Mouse (Mus musculus) MEL (cell line): ENCODE results near the gene Efcab2. TPM values are rescaled to one million over a fixed set of nuclear protein-coding genes. Genes with fewer than 3 reads are reported as not detected.

Experiments used
- DNase-seq: peaks from one replicate; pipeline ENCODE4 v3.0.0; 2011; ENCODE audit warnings: low read depth, low spot score
- H3K27ac ChIP-seq: 2 replicates; pipeline ENCODE4 v1.5.1; 2012; ENCODE audit warnings: low read depth, mild to moderate bottlenecking, control low read depth, low read length, moderate library complexity; ENCODE audit not compliant: control insufficient read depth
- H3K27me3 ChIP-seq, 2 experiments: fragments of 150-350 bp in 1 of 2; sonication (generic) in 1 of 2; 2 replicates each; pipeline ENCODE4 v1.6.1; 2012; ENCODE audit warnings: low read length in 2 of 2, mild to moderate bottlenecking in 2 of 2, improper control_type of control experiment in 1 of 2, moderate library complexity in 1 of 2; ENCODE audit not compliant: insufficient read depth in 2 of 2, control insufficient read depth in 1 of 2
- H3K36me3 ChIP-seq, 2 experiments: 2 replicates each; pipeline ENCODE4 v1.6.1; 2012 to 2014; ENCODE audit warnings: low read length in 2 of 2, improper control_type of control experiment in 1 of 2, inconsistent platforms in 1 of 2, mild to moderate bottlenecking in 1 of 2; ENCODE audit not compliant: insufficient read depth in 2 of 2, control insufficient read depth in 1 of 2
- H3K4me1 ChIP-seq, 2 experiments: fragments of 150-350 bp in 1 of 2; sonication (generic) in 1 of 2; 2 replicates each; pipeline ENCODE4 v1.6.1; 2012; ENCODE audit warnings: low read length in 2 of 2, improper control_type of control experiment in 1 of 2, mild to moderate bottlenecking in 1 of 2; ENCODE audit not compliant: insufficient read depth in 2 of 2, control insufficient read depth in 1 of 2
- H3K4me3 ChIP-seq, 2 experiments: fragments of 150-350 bp in 1 of 2; sonication (generic) in 1 of 2; 2 replicates each; pipeline ENCODE4 v1.5.1; 2012; ENCODE audit warnings: low read depth in 2 of 2, low read length in 2 of 2, mild to moderate bottlenecking in 2 of 2, moderate library complexity in 2 of 2, control low read depth in 1 of 2, improper control_type of control experiment in 1 of 2; ENCODE audit not compliant: control insufficient read depth in 1 of 2, insufficient read depth in 1 of 2
- H3K79me2 ChIP-seq: 2 replicates; pipeline ENCODE4 v1.6.1; 2012; ENCODE audit warnings: mild to moderate bottlenecking, low read length, moderate library complexity; ENCODE audit not compliant: control insufficient read depth, poor library complexity, insufficient read depth
- H3K9ac ChIP-seq: 2 replicates; pipeline ENCODE4 v1.6.1; 2012; ENCODE audit warnings: low read depth, mild to moderate bottlenecking, control low read depth, low read length, moderate library complexity; ENCODE audit not compliant: control insufficient read depth, poor library complexity, severe bottlenecking
- H3K9me3 ChIP-seq: fragments of 150-350 bp; sonication (generic); replicated peaks from 2 replicates; pipeline ENCODE4 v1.6.1; 2012; ENCODE audit warnings: mild to moderate bottlenecking, low read length, improper control_type of control experiment, moderate library complexity; ENCODE audit not compliant: insufficient read depth
- BHLHE40 ChIP-seq: IDR thresholded peaks from 2 replicates; pipeline ENCODE4 v1.6.1; 2012; ENCODE audit warnings: low read depth, mild to moderate bottlenecking, inconsistent platforms, low read length, improper control_type of control experiment, borderline replicate concordance
- CTCF ChIP-seq, 3 experiments: IDR thresholded peaks in 2 of 3; conservative IDR thresholded peaks in 1 of 3; 2 replicates each; pipeline ENCODE4 v1.5.1; 2011 to 2012; ENCODE audit warnings: low read length in 3 of 3, low read depth in 2 of 3, mild to moderate bottlenecking in 2 of 3, improper control_type of control experiment in 1 of 3, inconsistent platforms in 1 of 3, mixed read lengths in 1 of 3, moderate library complexity in 1 of 3; ENCODE audit not compliant: control insufficient read depth in 1 of 3, insufficient read depth in 1 of 3, poor library complexity in 1 of 3, severe bottlenecking in 1 of 3
- ELF1 ChIP-seq: IDR thresholded peaks from 2 replicates; pipeline ENCODE4 v1.6.1; 2014; ENCODE audit warnings: low read depth, mild to moderate bottlenecking, inconsistent platforms, low read length, improper control_type of control experiment, moderate library complexity
- EP300 ChIP-seq, 2 experiments: IDR thresholded peaks; 2 replicates each; pipeline ENCODE4 v1.6.1; 2011; ENCODE audit warnings: improper control_type of control experiment in 2 of 2, low read length in 2 of 2, low read depth in 1 of 2, mild to moderate bottlenecking in 1 of 2
- ETS1 ChIP-seq: IDR thresholded peaks from 2 replicates; pipeline ENCODE4 v1.6.1; 2012; ENCODE audit warnings: low read depth, mild to moderate bottlenecking, inconsistent platforms, low read length, improper control_type of control experiment, moderate library complexity
- GABPA ChIP-seq: IDR thresholded peaks from 2 replicates; pipeline ENCODE4 v1.6.1; 2012; ENCODE audit warnings: low read depth, mild to moderate bottlenecking, inconsistent platforms, low read length, improper control_type of control experiment, moderate library complexity
- JUND ChIP-seq: IDR thresholded peaks from 2 replicates; pipeline ENCODE4 v1.6.1; 2011; ENCODE audit warnings: low read depth, mild to moderate bottlenecking, improper control_type of control experiment, low read length
- KAT2A ChIP-seq: conservative IDR thresholded peaks from 2 replicates; pipeline ENCODE4 v1.6.1; 2012; ENCODE audit warnings: low read depth, low read length, improper control_type of control experiment, inconsistent platforms
- MAFK ChIP-seq: IDR thresholded peaks from 2 replicates; pipeline ENCODE4 v1.6.1; 2011; ENCODE audit warnings: low read depth, mild to moderate bottlenecking, low read length, improper control_type of control experiment, borderline replicate concordance
- MAZ ChIP-seq: IDR thresholded peaks from 2 replicates; pipeline ENCODE4 v1.6.1; 2012; ENCODE audit warnings: low read depth, mild to moderate bottlenecking, inconsistent platforms, low read length, improper control_type of control experiment
- MYB ChIP-seq: IDR thresholded peaks from 2 replicates; pipeline ENCODE4 v1.6.1; 2011; ENCODE audit warnings: mild to moderate bottlenecking, low read depth, low read length, improper control_type of control experiment
- MYC ChIP-seq: IDR thresholded peaks from 2 replicates; pipeline ENCODE4 v1.6.1; 2011; ENCODE audit warnings: low read depth, mild to moderate bottlenecking, low read length, improper control_type of control experiment, moderate library complexity
- NELFE ChIP-seq: IDR thresholded peaks from 2 replicates; pipeline ENCODE4 v1.6.1; 2011; ENCODE audit warnings: low read depth, low read length, improper control_type of control experiment
- POLR2A ChIP-seq, 2 experiments: IDR thresholded peaks; 2 replicates each; pipeline ENCODE4 v1.6.1; 2011 to 2012; ENCODE audit warnings: low read length in 2 of 2, mild to moderate bottlenecking in 2 of 2, control low read depth in 1 of 2, improper control_type of control experiment in 1 of 2, low read depth in 1 of 2, moderate library complexity in 1 of 2; ENCODE audit not compliant: control insufficient read depth in 1 of 2, insufficient read depth in 1 of 2, poor library complexity in 1 of 2
- POLR2AphosphoS2 ChIP-seq: IDR thresholded peaks from 2 replicates; pipeline ENCODE4 v1.6.1; 2011; ENCODE audit warnings: low read length, improper control_type of control experiment
- RAD21 ChIP-seq: IDR thresholded peaks from 2 replicates; pipeline ENCODE4 v1.6.1; 2011; ENCODE audit warnings: mild to moderate bottlenecking, low read depth, low read length, improper control_type of control experiment
- RCOR1 ChIP-seq: IDR thresholded peaks from 2 replicates; pipeline ENCODE4 v1.6.1; 2012; ENCODE audit warnings: low read depth, mild to moderate bottlenecking, inconsistent platforms, low read length, improper control_type of control experiment
- SMC3 ChIP-seq: IDR thresholded peaks from 2 replicates; pipeline ENCODE4 v1.6.1; 2011; ENCODE audit warnings: low read depth, low read length, improper control_type of control experiment
- UBTF ChIP-seq: IDR thresholded peaks from 2 replicates; pipeline ENCODE4 v1.6.1; 2012; ENCODE audit warnings: low read depth, mild to moderate bottlenecking, inconsistent platforms, low read length, improper control_type of control experiment, moderate library complexity, borderline replicate concordance; ENCODE audit not compliant: insufficient read depth
- USF2 ChIP-seq, 2 experiments: IDR thresholded peaks; 2 replicates each; pipeline ENCODE4 v1.6.1; 2011 to 2012; ENCODE audit warnings: improper control_type of control experiment in 2 of 2, low read length in 2 of 2, borderline replicate concordance in 1 of 2, inconsistent platforms in 1 of 2, low read depth in 1 of 2, mild to moderate bottlenecking in 1 of 2; ENCODE audit not compliant: insufficient read depth in 1 of 2
- ZC3H11A ChIP-seq: IDR thresholded peaks from 2 replicates; pipeline ENCODE4 v1.6.1; 2012; ENCODE audit warnings: low read depth, mild to moderate bottlenecking, inconsistent platforms, low read length, improper control_type of control experiment
- ZKSCAN1 ChIP-seq: IDR thresholded peaks from 2 replicates; pipeline ENCODE4 v1.6.1; 2012; ENCODE audit warnings: low read depth, mild to moderate bottlenecking, inconsistent platforms, low read length, improper control_type of control experiment, moderate library complexity
- ZMIZ1 ChIP-seq: IDR thresholded peaks from 2 replicates; pipeline ENCODE4 v1.6.1; 2012; ENCODE audit warnings: low read depth, mild to moderate bottlenecking, inconsistent platforms, low read length, improper control_type of control experiment, moderate library complexity
- ZNF384 ChIP-seq: IDR thresholded peaks from 2 replicates; pipeline ENCODE4 v1.6.1; 2012; ENCODE audit warnings: low read depth, mild to moderate bottlenecking, inconsistent platforms, low read length, improper control_type of control experiment
- polyA plus RNA-seq, 2 experiments: library from polyadenylated mRNA; stranded (reverse) in 1 of 2; unstranded in 1 of 2; fragments of >175 nt in 1 of 2; fragments of >200 nt in 1 of 2; gene quantifications; 2 replicates each; pipeline versions ENCODE4 v1.2.1 to v1.2.4; 2012; ENCODE audit warnings: low replicate concordance in 2 of 2, low read depth in 1 of 2; ENCODE audit not compliant: insufficient read length in 2 of 2, insufficient read depth in 1 of 2, missing spikeins in 1 of 2
- total RNA-seq: library from RNA; depleted of rRNA; stranded (reverse); fragments of 300-350 nt; gene quantifications from 2 replicates; pipeline ENCODE4 v1.2.3, GENCODE M21; 2012

The Efcab2 gene
- total and polyA plus RNA-seq, 3 experiments: 0.85 to 3.2 TPM; not detected in 1

DNA sequence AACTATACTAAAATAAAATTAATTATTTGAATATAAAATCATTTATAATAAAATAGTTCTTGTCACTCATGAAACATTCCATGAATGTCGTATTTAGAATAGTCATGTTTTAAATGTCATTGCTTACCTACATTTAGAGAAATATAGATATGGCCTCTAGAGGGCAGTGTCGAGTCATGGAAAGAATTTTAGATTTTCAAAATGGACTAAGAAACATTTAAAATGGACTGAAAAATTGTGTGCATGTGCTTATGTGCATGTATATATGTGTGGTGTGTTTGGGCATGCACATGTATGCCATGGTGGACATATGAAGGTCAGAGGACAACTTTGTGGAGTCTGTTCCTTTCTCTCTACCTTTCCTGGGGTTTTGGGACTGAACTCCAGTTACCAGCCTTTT, 62.4 kb downstream of the Efcab2 start:
- no peaks in the 10 kb centered on the region for H3K27me3 ChIP-seq
- TF ChIP-seq RAD21 (peak; percentile 91), CTCF (IDR thresholded peaks at IDR 0.05 in 2 of 3, conservative IDR thresholded peaks at IDR 0.05 in 1 of 3; ENCODE audit: control insufficient read depth in 1 of 3, insufficient read depth in 1 of 3, low read depth in 2 of 3, low read length in 3 of 3, poor library complexity in 1 of 3, severe bottlenecking in 1 of 3) (peak; percentile 11 to 79 (median 47); a peak in 5 of 6 replicates), ZKSCAN1 (no peak), ZC3H11A (peak; percentile 80), SMC3 (peak; percentile 82), MAZ (no peak)
- DNase-seq: peak; percentile 73
- H3K4me1 ChIP-seq: no peaks in the 10 kb centered on the region
- no peaks in the 10 kb centered on the region for H3K36me3 ChIP-seq
- no peaks in the 10 kb centered on the region for H3K79me2 ChIP-seq
- no peak overlapping the region for H3K4me3 ChIP-seq
- H3K27ac ChIP-seq: no peak overlapping the region
- no peaks in the 10 kb centered on the region for H3K9me3 ChIP-seq
- no peak overlapping the region for H3K9ac ChIP-seq

DNA sequence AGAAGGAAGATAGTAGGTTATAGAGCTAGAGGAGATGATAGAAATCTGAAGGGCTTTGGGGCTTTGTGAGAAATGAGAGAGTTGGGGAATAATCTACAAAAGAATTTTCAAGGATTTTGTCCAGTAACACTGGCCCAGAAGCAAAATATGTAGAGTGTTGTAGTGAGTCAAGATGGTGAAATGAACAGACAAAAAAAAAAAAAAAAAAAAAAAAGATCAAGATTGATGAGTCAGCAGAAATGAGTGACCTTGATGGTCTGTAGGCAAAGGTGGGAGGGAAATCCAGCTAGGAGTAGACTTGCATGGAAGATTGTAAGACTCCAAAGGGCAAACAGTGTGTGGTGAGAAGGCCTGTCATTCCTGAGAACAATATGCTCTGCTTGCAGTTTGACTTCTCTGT, 78.0 kb downstream of the Efcab2 start:
- H3K27me3 ChIP-seq: no peaks in the 10 kb centered on the region
- H3K4me3 ChIP-seq: no peak overlapping the region
- no peaks in the 10 kb centered on the region for H3K9me3 ChIP-seq
- no peaks in the 10 kb centered on the region for H3K79me2 ChIP-seq
- DNase-seq: no peak
- no peak overlapping the region for H3K9ac ChIP-seq
- no peak for TF ChIP-seq BHLHE40
- TF ChIP-seq ELF1: no peak
- TF ChIP-seq MAFK: peak; percentile 95
- TF ChIP-seq ZNF384: peak; percentile 81
- no peak for TF ChIP-seq JUND
- TF ChIP-seq UBTF: no peak
- H3K27ac ChIP-seq: no peak overlapping the region
- H3K4me1 ChIP-seq: no peaks in the 10 kb centered on the region
- H3K36me3 ChIP-seq: no peaks in the 10 kb centered on the region

DNA sequence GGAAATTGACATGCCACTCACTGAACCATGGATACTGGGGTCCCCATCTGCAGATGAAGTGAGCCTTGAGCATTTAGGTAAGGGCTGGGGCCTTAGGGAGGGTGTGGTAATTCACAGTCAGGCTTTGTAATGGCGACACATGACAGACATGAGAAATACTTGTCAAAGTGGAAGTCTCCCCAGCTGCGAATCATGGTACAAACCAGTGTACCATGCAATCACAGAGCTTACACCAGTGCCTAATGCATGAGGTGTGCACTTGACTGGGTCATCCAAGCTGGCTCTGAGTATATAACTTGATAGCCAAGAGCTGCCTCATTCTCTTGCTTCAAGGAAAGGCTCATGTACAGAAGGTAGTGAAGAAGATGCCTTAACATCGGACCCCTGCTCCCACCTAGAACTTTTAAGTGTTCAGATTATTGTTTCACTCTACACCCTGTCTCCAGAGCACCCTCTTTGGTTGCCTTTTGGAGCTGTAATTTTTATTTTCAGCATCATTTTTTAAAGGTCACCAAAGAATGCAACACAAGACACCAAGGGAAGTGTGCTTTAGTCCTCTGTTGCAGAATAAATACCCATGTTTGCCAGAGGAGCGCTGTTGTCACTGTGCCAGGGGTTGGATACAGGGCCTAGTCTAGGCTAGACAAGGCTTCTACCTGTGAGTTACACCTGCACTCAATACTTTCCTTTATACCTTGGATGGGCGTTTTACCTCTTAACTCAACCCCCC, 79.4 kb downstream of the Efcab2 start:
- Histone ChIP-seq H3K4me3 (no peak overlapping the region), H3K9me3 (no peaks in the 10 kb centered on the region), H3K9ac (no peak overlapping the region), H3K27me3 (no peaks in the 10 kb centered on the region), H3K36me3 (no peaks in the 10 kb centered on the region), H3K4me1 (no peaks in the 10 kb centered on the region), H3K27ac (no peak overlapping the region), H3K79me2 (no peaks in the 10 kb centered on the region)
- no peak for DNase-seq
- TF ChIP-seq MYB (no peak), RAD21 (no peak), KAT2A (no peak), NELFE (no peak), ELF1 (no peak), BHLHE40 (no peak), EP300 (IDR thresholded peaks at IDR 0.05; ENCODE audit: low read depth in 1 of 2, low read length in 2 of 2) (no peak), ETS1 (no peak), POLR2A (IDR thresholded peaks at IDR 0.05; ENCODE audit: control insufficient read depth in 1 of 2, insufficient read depth in 1 of 2, low read depth in 1 of 2, low read length in 2 of 2, poor library complexity in 1 of 2) (no peak), MAFK (no peak), USF2 (IDR thresholded peaks at IDR 0.05; ENCODE audit: borderline replicate concordance in 1 of 2, insufficient read depth in 1 of 2, low read depth in 1 of 2, low read length in 2 of 2) (no peak), CTCF (IDR thresholded peaks at IDR 0.05 in 2 of 3, conservative IDR thresholded peaks at IDR 0.05 in 1 of 3; ENCODE audit: control insufficient read depth in 1 of 3, insufficient read depth in 1 of 3, low read depth in 2 of 3, low read length in 3 of 3, poor library complexity in 1 of 3, severe bottlenecking in 1 of 3) (no peak; a peak in 1 of 6 replicates), MYC (no peak), RCOR1 (no peak), ZMIZ1 (no peak), GABPA (no peak), POLR2AphosphoS2 (no peak)
